Mouse (Mus musculus) heart, postnatal 14 days (tissue): ENCODE measurements around the gene Pitx1. TPM values are rescaled to one million over a fixed set of nuclear protein-coding genes. Genes with fewer than 3 reads are reported as not detected.

Experiments used
- DNase-seq, 2 experiments: peaks; one replicate each; pipeline ENCODE4 v3.0.0; 2021 to 2022
- intact Hi-C: fragments of 180-260 bp; cut with DNase I; formaldehyde crosslinking; loops from one replicate; pipeline ENCODE4 v1.15.1; 2025
- long read RNA-seq, 2 experiments: library from polyadenylated mRNA; stranded (forward); transcript quantifications; one replicate each; pipeline ENCODE4 v2.0.0; 2021
- total RNA-seq, 2 experiments: library from RNA; stranded (reverse); gene quantifications; 2 replicates each; pipeline ENCODE4 v1.2.3; 2021

The Pitx1 gene
- not detected for total RNA-seq
- long read RNA-seq, experiment 1: 0 reads
- long read RNA-seq, experiment 2: 0 reads

DNA sequence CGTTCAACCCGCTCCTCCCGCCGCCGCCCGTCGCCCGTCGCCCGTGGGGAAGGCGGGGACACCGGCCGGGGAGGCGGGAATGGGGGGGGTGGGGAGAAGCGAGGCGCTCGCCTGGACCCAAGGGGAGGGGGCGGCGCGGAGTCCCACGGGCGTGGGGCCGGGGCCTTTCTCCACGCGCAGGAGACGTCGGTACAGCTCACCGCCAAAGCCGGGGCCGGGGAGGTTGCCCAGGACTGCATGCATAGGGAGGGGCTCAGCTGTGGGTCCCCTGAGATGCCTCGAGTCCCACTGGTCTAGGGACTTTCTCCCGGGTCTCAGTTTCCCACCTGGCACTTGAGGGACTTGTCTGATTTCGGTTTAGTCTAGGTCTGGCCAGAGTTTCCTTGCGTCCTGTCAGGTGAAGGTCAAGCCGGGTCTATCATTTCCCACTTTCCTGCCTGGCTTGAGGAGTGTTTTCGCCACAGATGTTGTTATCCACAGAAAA, at the start of gene Pitx1:
Pitx1 (minus strand) TSS at position 51 of the 484 bp plus-strand sequence.
- intact Hi-C loops: loop anchor here (5.0 kb wide), 1 partner anchor 126 kb away; no protein-coding TSS in a partner anchor
- DNase-seq: no peak

GRCm38 (mm10) chr13:55881431-55882202, 45.6 kb upstream of the Pitx1 start:
- intact Hi-C loops: no loop called here
- peak; percentile 19 to 31 for DNase-seq

DNA sequence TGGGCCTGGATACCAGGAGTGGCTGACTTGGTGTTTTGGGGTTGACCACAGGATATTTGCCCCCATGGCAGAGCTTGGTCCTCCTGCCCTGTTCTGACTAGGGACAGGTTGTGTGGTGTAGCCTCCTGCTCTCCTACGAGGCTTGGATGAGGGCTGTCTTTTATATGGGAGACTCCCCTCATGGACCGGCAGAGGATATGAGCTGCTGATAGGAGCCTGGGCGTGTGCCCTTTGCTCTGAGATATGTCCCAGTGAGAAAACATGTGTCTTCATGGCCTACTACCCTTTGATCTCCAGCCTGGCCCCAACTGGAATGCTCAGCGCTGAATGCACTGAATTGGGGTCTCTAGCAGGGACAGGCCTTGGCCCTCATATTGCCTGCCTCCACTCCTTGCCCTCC, 42.4 kb upstream of the Pitx1 start:
- intact Hi-C loops: no loop called here

DNA sequence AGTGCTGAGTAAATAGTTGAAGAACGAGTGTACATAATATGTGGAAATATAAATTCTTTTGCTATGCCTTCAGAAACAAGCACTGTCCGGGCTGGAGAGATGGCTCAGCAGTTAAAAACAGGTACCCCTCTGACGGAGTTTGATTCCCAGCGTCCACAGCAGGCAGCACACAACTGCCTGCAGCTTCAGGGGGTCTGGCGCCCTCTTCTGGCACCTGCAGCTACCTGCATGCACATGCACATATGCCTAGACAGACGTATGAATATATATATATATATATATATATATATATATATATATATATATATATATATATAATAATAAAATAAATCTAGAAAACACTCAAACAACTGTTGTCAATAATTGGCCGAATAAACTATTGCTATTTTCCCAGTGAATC, 35.4 kb upstream of the Pitx1 start:
- DNase-seq: no peak
- intact Hi-C loops: no loop called here

More for the DNA sequence above, 42.4 kb upstream of the Pitx1 start:
- no peak for DNase-seq

DNA sequence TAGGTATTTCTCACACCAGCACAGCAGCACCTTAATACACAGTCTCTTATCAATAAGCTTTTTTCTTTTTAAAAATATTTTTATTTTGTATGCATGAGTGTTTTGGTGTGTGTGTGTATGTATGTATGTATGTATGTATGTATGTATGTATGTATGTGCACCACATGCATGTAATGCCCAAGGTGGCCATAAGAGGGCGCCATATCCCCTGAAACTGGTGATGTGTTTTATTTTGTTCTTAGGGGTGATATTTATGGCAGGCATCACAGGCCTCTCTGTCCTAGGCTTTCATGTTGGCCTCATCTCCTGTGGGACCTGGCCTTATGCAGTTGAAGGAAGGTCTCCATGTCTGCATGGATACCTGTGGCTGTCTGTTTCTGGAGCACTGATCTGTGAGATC, 34.0 kb upstream of the Pitx1 start:
- no peak for DNase-seq
- intact Hi-C loops: no loop called here

GRCm38 (mm10) chr13:55867540-55868103, 31.6 kb upstream of the Pitx1 start:
- DNase-seq: no peak
- intact Hi-C loops: no loop called here

DNA sequence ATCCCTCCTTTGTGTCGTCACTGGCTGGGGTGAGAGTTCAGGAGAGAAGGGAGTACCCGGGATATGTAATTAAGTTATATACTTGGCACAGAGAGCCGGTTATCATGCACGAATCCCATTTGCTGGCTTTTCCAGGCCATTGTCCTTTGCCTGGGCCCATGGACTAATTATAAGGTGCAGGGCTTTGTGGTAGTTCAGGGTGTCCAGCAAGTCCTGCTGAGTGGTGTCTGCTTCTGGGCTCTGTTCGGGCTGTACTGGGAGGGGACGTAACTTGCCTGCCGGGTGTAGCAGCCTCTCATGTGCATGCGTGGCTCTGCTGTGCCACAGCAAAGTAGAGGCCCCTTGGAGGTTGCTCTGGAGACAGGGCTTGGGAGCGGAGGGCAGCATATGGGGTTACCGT, 24.5 kb upstream of the Pitx1 start:
- DNase-seq: no peak
- intact Hi-C loops: no loop called here

- DNase-seq: no peak
- intact Hi-C loops: no loop called here
These were observed 22.5 kb upstream of the Pitx1 start for GRCm38 (mm10) chr13:55858463-55858862.

DNA sequence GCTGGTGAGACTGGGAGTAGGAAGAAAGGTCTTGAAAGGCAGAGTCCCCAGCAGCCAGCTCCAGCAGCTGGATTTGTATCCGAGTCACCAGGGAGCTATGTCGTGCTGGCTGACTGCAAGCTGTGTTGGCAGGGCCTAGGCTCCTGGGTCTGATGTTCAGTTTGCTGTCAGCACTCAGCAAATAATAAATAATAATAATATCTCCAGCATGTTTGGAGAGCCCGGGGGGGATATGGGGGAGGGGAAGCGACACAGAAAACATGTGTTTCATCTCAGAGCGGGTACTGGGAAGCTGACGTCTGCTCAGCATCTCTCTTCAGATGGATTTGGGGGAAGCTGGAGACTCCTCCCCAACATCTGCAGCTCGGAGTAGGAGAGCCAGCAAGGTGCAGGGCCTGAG, 19.8 kb upstream of the Pitx1 start:
- intact Hi-C loops: no loop called here
- DNase-seq: peak; percentile 35 to 48

- intact Hi-C loops: no loop called here
- DNase-seq: no peak
These were observed 16.2 kb upstream of the Pitx1 start for GRCm38 (mm10) chr13:55852205-55852604.

GRCm38 (mm10) chr13:55850726-55851125, 14.7 kb upstream of the Pitx1 start:
- intact Hi-C loops: no loop called here
- DNase-seq: no peak

GRCm38 (mm10) chr13:55848604-55849190, 12.7 kb upstream of the Pitx1 start:
- DNase-seq: no peak
- intact Hi-C loops: no loop called here

DNA sequence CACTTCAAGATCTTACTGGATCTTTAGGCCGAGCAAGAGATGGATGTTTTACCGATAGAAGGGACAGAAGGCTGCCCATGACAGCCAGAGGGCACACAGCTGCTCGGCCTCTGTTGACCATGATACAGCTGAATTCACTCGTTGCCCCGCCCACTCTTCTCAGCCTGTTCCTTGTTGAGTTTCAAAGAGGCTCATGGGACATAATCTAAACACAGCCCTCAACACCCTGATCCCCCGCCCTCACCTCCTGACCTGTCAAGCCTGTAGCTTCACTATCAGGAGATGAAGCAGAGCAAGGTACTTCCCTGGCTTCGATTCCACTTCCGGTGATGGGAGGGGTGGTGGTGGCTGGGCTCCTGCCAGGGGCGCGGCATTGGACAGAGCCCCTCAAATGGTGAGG, 11.8 kb upstream of the Pitx1 start:
- intact Hi-C loops: no loop called here

GRCm38 (mm10) chr13:55843700-55844099, 7.7 kb upstream of the Pitx1 start:
- no peak for DNase-seq
- intact Hi-C loops: no loop called here

More for the DNA sequence above, 11.8 kb upstream of the Pitx1 start:
- DNase-seq: no peak

- intact Hi-C loops: no loop called here
- no peak for DNase-seq
These were observed 4.2 kb upstream of the Pitx1 start for GRCm38 (mm10) chr13:55840223-55840622.

GRCm38 (mm10) chr13:55836786-55837780, 1.1 kb upstream of the Pitx1 start:
- intact Hi-C loops: loop anchor here (5.0 kb wide), 1 partner anchor 125 kb away; no protein-coding TSS in a partner anchor
- no peak for DNase-seq

- intact Hi-C loops: loop anchor here (5.0 kb wide), 1 partner anchor 127 kb away; no protein-coding TSS in a partner anchor
- no peak for DNase-seq
These were observed 369 bp downstream of the Pitx1 start for GRCm38 (mm10) chr13:55835548-55836097.

- intact Hi-C loops: loop anchor here (5.0 kb wide), 1 partner anchor 128 kb away; no protein-coding TSS in a partner anchor
These were observed 1.3 kb downstream of the Pitx1 start for GRCm38 (mm10) chr13:55834667-55835066.

DNA sequence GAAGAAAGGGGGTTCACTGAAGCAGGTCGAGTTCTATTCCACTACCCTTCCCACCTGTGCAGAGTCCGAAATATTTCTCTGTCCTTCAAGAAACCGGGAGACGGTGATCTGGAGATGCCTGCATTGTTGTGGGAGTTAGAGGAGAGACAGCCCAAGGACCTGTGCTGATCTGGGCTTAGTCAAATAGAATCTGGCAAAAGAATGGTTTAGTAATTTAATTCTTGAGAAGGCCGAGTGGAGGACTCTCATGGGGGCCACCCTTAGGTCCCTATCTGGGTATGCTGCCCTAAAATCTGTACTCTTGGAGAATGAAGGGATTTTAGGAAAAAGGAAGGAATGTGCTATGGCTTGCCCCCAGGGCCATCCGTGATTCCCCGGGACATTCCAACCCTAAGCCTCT, 2.1 kb downstream of the Pitx1 start:
- DNase-seq: no peak
- intact Hi-C loops: no loop called here

More at GRCm38 (mm10) chr13:55834667-55835066, 1.3 kb downstream of the Pitx1 start:
- DNase-seq: no peak

GRCm38 (mm10) chr13:55832602-55833001, 3.4 kb downstream of the Pitx1 start:
- DNase-seq: no peak
- intact Hi-C loops: no loop called here
